Mouse (Mus musculus) ovary, postnatal 36 days (tissue): ENCODE data around the gene Zmiz1.

ENCODE experiments used
- DNase-seq: peaks from one replicate; pipeline ENCODE4 v3.0.0; 2022; ENCODE audit warnings: low spot score, mixed read lengths

The Zmiz1 gene

DNA sequence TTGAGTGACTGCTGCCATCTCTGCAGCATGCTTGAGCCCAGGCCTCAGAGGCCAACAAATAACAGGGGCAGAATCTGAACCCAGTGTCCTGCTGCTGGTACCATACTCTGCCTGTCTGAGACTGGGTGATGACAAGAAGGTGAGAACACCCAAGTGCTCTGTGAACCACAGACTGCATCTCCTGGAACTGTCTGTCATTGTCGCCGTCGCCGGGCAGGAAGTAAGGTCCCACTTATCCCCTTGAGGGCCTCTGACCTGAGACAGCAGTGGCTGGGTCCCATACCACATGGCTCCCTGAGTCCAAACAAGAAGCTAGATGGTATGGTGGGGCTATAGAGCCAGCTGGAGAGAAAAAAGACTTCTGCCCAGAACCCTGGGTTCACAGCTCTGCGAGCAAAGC is 100.9 kb downstream of the Zmiz1 start:
- no peak for DNase-seq

DNA sequence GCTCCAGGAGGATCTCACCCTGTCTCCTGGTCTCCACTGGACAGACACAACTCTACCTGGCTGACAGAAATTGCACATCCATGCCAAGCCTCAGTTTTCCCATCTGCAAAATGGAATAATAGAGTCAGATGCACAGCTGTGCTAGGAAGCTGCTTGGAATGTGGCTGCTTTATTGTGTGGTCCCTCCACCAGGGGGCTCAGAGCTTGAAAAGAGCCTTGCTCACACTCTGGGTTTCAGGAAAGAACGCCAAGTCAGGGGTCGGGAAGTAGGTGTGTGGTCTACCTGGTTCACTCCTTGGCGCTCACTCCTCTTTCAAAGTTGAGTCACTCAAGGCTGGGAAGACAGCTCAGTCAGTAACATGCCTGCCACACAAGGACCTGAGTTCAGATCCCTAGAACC is 101.9 kb downstream of the Zmiz1 start:
- no peak for DNase-seq

DNA sequence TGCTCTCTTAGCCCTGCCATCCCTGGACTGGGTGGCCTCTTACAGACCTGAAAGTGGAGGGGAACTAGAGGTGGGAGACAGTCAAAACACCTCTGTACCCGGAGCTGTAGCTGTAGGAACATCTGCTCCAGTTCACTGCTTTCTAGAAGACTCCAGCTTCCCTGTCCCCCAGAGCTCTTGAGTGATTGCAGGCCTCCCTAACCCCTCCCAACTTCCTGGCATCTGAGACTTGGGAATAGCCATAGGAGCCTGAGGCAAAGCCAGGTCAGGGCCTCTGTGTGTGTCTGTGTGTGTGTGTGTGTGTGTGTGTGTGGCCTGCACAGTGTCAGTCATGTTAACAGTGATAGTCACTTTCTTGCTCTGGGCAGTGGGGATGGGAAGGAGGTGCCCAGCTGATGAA is 102.7 kb downstream of the Zmiz1 start:
- DNase-seq: no peak

DNA sequence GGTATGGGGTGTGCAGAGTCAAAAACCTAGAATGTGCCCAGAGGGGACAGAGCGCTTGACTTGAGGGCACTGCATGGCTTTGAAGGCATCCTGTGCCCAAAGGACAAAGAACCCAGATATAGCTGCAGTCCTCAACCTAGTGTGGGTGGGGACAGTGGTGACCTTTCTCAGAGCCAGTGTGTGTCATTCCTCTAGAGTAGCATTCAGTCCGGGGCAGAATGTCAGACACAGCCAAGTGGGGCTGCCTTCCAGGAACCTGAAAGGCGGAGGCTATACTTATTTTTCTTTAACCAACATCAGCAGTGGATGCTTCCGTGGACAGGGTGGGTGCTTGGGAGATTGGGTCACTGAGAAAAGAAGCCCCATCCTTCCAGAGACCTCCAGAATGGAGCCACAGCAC is 103.5 kb downstream of the Zmiz1 start:
- no peak for DNase-seq

DNA sequence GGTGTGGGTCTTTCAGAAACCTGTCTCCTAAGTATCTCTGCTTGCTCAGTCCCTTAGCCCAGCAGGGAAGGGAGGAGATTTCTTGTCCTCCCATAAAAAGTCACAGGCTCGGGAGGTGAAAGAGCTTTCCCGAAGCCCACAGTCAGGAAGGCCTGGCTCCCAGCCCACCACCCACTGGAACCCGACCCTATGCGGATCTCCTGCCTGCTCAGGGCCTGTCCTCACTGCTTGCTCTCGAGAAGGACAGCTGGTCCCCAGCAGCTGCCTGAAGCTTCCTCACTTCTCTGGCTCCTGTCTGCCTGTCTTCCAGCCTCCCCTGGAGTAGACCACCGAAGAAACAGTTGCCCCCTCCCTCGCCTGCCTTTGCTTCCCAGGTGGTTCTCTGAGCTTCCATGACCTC is 103.9 kb downstream of the Zmiz1 start:
- DNase-seq: no peak

DNA sequence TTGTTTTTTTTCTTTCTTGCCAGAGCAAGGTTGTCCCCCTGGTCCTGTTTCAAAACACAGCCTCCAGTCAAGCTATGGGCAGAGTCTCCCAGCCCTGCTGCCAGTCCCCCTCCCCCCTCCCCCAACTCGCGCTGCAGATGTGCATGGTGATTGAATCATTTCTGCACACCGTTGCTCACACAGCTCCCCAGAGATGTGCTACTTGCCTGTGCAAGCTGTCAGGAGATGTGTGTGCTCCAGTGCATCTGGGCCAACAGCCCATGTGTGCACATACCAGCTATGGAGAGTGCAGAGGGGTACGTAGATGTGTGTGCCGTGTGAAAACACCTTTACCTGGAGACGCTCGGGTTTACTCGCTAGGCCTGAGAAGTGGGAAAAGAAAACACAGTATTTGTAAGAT is 105.6 kb downstream of the Zmiz1 start:
- DNase-seq: no peak

DNA sequence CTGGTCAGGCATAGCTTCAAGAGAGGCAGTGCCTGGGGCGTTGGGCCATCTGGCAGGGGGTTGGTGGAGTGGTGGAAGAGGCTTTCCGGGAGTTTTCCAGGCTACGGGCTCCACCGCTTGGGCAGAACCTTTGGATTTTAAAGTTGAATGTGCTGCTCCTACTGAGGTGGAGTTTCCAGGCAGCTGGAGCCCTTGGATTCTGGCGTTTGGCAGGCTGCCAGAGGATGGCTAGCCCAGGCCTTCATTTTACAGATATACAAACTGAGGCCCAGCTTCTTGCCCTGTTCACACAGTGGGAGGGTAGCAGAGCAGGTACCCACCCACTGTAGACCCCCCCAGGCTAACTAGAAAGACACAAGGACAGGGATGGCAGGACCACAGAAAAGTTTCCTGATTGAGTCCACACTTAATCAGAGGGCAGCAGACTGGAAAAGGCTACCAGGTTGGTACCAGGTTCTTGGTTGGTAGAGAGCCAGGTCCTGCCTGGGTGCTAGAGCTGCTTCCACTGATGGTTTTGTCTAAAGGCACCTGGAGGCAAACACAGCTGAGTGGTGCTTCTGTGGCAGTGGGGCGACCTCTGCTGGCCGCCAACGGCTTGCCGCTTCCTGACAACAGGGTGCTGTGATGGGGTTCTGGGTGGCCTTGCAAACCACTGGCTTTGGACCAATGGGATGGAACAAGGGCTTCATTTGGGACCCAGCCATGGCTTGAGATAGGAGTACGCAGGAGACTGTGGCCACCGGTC is 106.5 kb downstream of the Zmiz1 start:
- peak; percentile 84 for DNase-seq

DNA sequence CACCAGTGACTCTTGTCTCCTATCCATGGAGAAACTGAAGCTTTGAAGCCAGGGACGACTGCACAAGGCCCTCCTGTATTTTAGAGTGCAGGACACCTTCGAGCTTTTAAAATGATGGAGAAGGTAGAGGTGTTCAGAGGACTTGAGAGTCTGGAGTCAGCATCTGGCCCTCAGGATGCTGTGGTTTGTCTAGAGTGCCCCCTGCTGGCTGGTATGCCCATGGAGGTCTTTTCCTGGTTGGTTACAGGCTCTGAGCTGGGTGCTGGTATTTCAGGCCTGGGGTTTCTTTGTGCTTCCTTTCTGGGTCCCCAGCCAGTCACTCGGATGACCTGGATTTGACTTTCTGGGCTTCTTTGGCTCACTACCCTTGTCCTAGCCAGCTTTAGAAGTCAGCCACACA is 108.3 kb downstream of the Zmiz1 start:
- DNase-seq: peak; percentile 70

DNA sequence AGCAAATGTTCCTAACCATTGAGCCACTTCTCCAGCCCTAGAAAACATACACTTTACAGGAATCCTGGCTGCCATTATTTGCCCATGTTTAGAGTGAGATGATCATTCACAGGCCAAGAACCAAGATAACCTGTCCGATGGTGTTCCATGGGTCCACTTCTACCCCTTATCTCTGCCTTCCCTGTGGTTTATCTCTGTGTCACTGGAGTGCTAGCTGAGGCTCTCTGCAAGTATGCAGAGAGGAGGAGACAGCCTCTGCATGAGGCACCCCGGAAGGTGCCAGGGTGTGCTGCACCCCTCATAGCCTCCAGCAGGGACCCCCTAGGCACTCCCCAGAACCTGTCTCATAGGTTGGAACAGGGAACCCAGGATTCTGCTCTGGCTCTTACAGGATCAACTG is 108.9 kb downstream of the Zmiz1 start:
- no peak for DNase-seq

DNA sequence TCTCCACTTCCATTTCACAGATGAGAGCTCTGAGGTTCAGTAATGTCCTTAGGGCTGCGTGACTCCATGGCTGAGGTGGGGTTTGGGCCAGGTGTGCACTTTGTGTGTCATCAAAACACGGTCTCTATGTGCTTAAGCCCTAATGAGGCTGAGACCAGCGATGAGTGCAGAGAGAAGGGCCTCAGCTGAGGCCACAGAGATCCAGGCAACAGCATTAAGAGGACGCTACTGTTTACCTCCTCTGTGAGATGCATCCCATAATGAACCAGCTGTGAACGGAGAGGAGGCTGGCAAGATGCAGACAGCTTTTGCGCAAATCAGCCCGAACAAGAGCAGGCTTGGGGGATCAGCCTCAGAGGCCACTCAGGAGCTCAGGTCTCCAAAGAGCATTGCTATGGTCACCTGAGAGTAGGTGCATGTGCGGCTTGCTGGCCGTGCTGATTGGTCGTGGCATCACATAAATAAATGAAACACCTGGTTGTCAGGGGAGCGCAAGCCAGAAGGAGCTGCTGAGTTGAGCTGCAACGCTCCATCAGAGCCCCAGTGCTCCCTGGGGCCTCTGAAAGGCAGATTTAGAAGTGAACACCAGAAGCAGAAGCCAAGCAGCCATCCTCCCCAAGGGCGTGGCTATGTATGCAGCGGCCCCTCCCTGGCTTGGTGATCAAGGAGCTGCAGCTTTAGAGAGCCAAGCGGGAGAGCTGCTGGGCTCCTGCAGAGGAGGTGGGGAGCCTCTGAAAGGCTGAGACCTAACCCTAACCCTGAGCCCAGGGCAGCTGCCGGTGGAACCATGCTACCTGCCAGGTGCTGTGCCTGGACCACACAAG is 115.3 kb downstream of the Zmiz1 start:
- DNase-seq: no peak

DNA sequence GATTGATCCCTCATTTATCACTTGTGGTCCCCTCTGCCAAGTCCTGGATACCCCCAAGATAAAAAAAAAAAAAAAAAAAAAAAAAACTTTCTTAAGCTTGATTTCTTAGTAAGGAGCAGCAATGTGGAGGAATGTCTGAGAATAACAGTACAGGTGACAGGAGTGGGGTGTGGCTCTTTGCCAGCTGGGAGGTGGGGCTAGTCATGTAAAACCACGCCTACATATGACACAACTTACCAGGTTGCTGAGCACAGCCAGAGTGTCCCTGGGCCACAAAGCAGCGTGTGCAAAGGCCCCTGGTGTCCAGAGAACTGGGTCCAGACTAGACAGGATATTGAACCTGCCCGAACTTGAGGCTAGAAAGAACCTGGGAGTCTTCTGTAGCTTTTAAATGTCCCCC is 117.7 kb downstream of the Zmiz1 start:
- no peak for DNase-seq

DNA sequence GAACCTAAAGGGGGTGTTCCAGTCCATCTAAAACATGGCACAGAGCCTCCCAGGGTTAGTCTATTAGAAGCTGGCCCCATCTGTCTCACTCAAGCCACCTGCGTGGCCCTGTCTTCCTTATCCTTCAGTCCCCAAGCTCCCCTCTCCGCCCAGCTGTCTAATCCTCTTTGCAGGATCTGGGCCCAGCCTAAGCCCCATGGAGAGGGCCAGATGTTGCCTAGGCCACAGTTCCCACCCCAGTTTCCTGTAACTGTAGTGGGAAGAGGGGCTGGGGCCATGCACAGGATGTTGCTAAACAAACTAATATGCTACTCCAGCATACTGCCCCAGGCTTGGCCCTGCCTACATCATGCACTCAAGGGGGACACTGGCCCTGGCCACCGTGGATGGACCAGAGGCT is 118.4 kb downstream of the Zmiz1 start:
- DNase-seq: no peak

DNA sequence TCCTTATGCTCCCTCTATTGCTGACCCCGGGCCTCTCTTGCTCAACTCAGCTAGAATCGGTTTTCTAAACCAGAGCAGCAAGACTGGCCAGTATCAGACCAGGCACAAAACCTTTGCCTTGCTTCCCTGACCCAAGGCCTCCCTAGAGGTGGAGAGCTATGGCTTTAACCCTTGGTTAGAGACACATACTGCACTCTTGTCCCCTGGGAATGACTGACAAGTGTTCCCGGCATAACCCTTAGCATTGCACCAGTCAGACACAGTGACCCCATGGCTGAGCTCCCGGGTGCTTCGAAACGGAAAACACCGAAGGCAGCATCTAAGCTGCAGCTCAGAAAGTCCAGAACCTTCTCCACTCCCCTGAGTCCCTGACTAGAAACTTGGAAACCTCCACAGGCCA is 120.6 kb downstream of the Zmiz1 start:
- no peak for DNase-seq

DNA sequence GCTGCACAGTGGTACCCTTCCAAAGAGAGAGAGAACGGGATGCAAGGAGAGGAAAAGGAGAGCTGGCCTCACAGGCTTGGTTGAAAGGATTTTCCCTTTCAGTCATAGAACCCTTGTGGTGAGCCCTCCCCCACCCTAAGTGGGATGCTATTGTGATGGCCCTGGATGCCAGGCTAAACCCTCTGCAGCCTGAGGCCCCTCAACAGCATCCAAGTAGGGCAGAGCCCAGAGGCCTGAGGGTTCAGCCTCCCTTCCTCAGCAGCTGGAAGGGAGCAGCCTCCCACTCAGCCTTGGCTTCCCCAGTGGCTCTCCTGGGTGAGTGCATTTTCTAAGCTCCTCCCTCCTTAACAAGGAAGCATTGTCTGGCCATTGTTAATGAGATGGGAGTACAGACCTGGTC is 121.4 kb downstream of the Zmiz1 start:
- DNase-seq: no peak

DNA sequence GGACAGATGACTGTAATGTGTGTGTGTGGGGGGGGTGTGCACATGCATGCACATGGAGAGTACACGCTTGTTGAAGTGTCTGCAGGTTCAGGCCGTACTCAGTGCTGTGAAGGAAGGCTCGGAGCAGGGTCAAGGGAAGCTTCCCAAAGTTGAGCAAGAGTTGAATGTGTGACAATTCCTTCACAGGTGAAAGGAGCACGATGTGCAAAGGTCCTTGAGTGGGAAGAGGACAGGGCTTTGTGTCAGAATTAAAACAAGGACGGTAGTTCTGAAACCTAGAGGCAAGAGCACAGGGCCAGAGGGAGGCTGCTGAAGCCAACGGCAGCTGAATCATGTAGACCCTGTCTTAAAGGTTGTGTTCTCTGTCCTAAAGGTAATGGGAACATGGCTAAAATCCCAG is 123.6 kb downstream of the Zmiz1 start:
- DNase-seq: no peak

DNA sequence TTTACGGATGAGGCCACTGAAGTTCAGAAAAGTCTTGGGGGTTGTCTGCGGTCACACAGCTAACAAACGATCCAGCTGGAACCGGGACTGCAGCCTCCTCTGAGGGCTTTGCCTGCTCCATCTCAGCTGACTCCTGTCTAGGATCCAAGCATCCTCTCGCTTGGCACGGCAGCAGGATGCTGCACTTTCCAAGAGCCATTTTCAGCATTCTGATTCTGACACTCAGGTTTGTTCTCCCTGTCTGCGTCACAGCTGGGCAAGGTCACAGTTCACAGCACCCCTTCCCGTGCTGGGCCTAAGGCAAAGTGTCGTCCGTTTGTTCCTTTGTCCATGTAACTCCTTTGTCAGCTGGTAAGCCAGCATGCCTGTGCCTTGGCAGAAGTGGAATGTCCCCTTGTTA is 124.9 kb downstream of the Zmiz1 start:
- no peak for DNase-seq

DNA sequence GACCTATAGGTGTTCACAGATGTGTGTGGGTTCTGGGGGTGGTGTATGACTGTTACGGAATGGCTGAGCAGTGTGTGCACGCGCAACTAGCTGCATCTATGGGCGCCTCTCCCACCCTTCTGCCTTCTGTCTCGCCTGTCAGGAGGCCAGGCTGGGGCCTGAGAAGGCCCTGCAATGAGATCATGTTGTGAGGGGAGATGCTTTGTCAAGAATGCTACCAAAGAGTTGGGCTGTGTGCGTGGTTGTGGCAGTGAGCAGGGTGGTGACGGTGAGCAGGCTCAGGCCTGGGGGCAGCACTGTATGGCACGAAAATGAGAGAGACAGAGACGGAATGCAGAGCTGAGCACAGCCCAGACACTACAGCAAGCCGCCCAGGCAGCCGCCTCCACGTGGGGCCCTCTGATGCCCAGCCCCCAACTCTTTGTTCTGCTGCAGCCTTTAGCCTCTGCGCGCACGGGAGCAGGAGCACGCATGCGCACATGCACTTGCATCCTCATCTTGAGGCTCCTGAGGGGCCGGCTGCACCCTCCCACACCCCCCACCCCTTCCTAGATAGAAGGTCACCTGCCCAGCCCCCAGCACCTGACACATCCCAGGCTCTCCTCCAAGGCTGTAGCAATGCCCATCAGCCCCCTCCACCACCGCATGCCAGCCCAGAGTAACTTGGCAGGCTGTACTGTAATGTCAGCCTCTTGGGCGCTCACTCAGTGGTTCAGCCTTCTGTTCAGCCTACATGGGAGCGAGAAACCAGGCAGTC is 126.7 kb downstream of the Zmiz1 start:
- DNase-seq: peak; percentile 71

DNA sequence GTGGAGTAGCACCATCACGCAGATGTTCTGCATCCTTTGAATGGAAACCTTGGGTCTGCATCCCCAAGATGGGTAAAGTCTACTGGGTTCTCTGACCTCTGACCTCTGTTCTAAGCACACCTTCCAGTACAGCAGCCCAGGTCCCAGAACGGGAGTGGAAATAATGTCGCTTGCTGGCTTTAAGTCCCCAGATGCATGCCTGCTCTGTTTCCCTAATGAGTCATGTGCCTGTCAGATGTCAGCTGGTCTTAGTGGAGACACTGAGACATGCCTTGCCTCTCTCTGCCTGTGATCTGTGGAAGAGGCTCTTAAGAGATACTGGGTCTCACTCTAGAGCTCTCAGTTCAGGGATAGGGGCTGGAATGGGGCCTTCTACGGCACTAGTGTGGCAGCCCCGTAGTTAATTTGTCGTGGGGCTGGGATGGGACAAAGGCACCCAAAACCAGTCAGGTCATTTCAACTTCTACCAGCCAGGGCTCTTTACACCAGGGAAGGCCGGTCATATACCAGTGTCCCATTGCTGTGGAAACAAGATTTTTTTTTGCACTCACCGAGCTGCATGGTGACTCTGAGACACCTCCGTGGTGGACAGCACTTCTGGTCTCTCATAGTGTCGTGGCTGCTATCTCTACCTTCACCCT is 128.0 kb downstream of the Zmiz1 start:
- no peak for DNase-seq

DNA sequence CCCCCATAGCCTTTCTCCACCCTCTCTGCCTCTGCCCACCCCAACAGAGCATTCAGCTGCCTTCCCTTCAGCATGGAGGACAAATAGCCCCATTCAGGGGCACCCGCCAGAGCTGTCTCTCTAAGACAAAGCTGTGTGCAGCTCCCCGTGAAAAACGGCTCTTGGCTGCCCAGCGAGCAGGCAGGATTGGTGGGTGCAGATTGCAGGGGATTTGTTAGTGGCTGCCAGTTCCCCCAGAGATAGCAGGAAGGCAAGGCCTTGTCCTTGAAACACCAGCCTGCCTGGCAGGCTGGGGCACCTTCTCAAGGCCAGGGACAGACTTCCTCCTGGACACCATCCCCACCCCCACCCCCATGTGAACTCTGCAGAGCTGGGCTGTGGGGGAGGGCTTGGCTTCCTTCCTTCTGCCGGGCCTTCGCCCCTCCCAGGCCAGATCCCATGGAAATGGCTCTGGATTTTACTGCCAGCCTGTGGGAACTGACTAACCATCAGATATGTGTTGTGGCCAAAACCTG is 128.6 kb downstream of the Zmiz1 start:
- peak; percentile 73 for DNase-seq

DNA sequence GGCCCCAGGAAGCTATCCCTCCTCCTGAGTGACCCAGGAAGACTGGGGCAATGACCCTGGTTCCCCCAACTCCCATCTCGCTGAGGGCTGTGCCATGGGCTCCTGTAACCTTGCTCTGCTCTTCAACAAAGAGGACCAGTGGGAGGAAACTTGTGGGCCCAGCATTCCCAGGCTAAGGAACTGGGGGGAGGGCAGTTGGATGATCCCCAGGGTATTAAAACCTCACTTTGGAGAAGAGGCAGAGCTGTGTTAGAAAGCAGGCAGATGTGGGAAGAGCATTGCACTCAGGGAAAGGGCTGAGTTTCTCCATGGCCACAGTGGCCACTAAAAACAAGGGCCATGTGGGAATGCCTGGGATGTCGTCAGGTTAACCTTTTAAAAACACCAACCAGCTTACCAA is 129.2 kb downstream of the Zmiz1 start:
- no peak for DNase-seq

DNA sequence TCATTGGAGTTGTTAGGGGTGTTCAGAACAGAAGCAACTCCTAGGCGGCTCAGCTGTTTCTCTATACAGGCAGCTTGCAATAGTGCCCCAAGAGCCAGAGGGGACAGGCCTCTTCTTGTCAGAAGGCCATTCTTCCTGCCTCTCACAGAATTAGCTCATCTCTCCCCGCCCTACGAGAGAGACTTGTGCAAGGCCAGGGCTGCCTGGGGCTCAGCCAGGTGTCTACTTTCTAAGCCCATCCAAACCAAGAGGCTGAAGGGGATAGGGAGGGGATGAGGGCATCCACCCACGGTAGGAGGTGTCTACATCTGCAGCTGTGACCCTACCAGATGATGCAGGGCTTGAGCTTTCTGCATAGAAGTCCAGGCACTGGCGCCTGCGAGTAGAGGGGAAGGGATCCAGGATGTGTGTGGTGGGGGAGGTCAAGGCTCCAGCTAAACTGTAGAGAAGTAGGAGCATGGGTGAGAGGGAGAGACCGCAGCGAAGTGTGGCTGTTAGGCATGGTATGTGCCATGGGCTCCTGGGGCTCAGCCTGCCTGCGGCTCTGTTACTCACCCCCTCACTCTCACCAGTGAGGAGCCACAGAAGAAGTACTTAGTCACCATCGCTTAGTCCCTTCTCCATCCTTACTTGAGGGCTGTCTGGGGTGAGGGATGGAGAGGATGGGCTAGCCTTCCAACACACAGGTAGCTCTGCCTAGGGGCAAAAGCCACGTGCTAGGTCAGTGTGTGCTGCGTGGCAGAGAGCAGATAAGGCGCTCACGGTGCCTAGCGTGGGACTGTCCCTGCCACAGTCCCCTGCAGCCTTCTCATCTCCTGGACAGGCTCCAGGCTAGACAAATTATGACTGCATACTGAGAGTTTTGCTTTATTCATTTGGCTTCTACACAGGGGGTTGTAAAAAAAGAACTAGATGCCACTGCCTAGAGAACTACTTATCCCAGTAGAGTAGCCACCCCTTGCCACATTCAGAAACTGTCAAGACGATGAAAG is 130.3 kb downstream of the Zmiz1 start:
- DNase-seq: peak; percentile 39
